Mouse (Mus musculus) effector memory CD4-positive, alpha-beta T cell, adult 5 months (primary cell): ENCODE results near the gene Gm4952. TPM values are rescaled to one million over a fixed set of nuclear protein-coding genes. Genes with fewer than 3 reads are reported as not detected.

Source experiments
- polyA plus RNA-seq: library from polyadenylated mRNA; unstranded; fragments of 100-300 nt; shearing (Covaris generic); gene quantifications from one replicate; pipeline ENCODE4 v1.2.1, GENCODE M21; 2017

Gm4952 gene
- not detected for polyA plus RNA-seq

GRCm38 (mm10) chr19:12599674-12600073 lies at the start of gene Gm4952:
Gene Gm4952 (plus strand): TSS chr19:12599974.

GRCm38 (mm10) chr19:12633176-12633575 lies 33.4 kb downstream of the Gm4952 start, which contains the start of gene Glyat:
Gene Glyat (plus strand): TSS chr19:12633308.

GRCm38 (mm10) chr19:12670139-12670538 lies 70.4 kb downstream of the Gm4952 start, which contains the start of gene Olfr1442:
Gene Olfr1442 (plus strand): TSS chr19:12670439.

GRCm38 (mm10) chr19:12677812-12678211 lies 78.0 kb downstream of the Gm4952 start, which contains the start of gene Olfr1443:
Gene Olfr1443 (plus strand): TSS chr19:12678112.

Other genes with a start within 250 kb of the Gm4952 start
- not detected for gene Olfr1440, start 212.7 kb upstream of the Gm4952 start, polyA plus RNA-seq
- gene Olfr1441, start 182.5 kb upstream of the Gm4952 start, polyA plus RNA-seq: not detected
- gene Pfpl, start 172.1 kb upstream of the Gm4952 start, polyA plus RNA-seq: 0.09 TPM
- 0.29 TPM for gene Mpeg1, start 139.2 kb upstream of the Gm4952 start, polyA plus RNA-seq
- 34.0 TPM for gene Dtx4, start 98.5 kb upstream of the Gm4952 start, polyA plus RNA-seq
- gene Fam111a, start 54.2 kb upstream of the Gm4952 start, polyA plus RNA-seq: 23.3 TPM
- gene Glyat, start 33.3 kb downstream of the Gm4952 start, polyA plus RNA-seq: not detected
- not detected for gene Olfr1442, start 70.5 kb downstream of the Gm4952 start, polyA plus RNA-seq
- not detected for gene Olfr1443, start 78.1 kb downstream of the Gm4952 start, polyA plus RNA-seq
- gene Keg1, start 95.8 kb downstream of the Gm4952 start, polyA plus RNA-seq: not detected
- not detected for gene Cntf, start 165.7 kb downstream of the Gm4952 start, polyA plus RNA-seq
- gene Zfp91, start 196.2 kb downstream of the Gm4952 start, polyA plus RNA-seq: 21.1 TPM
- 348 TPM for gene Lpxn, start 196.2 kb downstream of the Gm4952 start, polyA plus RNA-seq
- gene Gm5244, start 246.7 kb downstream of the Gm4952 start, polyA plus RNA-seq: not detected